Mouse (Mus musculus) lung, embryonic 15.5 days (tissue): Measurements from ENCODE around the gene Gin1. TPM values are rescaled to one million over a fixed set of nuclear protein-coding genes. Genes with fewer than 3 reads are reported as not detected.

Experiments
- ATAC-seq: fragments of 200-750 bp; cut with Nextera tagmentation; 2 replicates; pipeline ENCODE4 v1.8.0; 2017; ENCODE audit warnings: moderate number of reproducible peaks, borderline replicate concordance; ENCODE audit not compliant: low FRiP score, low TSS enrichment; ENCODE audit errors: extremely low read depth
- H3K27ac ChIP-seq: fragments of 300-500 bp; sonication (generic); 2 replicates; pipeline ENCODE4 v1.5.1; 2015; ENCODE audit warnings: moderate library complexity, mild to moderate bottlenecking, inconsistent platforms
- H3K27me3 ChIP-seq: fragments of 300-500 bp; sonication (generic); 2 replicates; pipeline ENCODE4 v1.6.1; 2015; ENCODE audit warnings: inconsistent platforms
- H3K36me3 ChIP-seq: fragments of 300-500 bp; sonication (generic); 2 replicates; pipeline ENCODE4 v1.6.1; 2015; ENCODE audit warnings: inconsistent platforms
- H3K4me1 ChIP-seq: fragments of 300-500 bp; sonication (generic); 2 replicates; pipeline ENCODE4 v1.6.1; 2015; ENCODE audit warnings: inconsistent platforms
- H3K4me2 ChIP-seq: fragments of 300-500 bp; sonication (generic); 2 replicates; pipeline ENCODE4 v1.6.1; 2015; ENCODE audit warnings: inconsistent platforms, mild to moderate bottlenecking, moderate library complexity
- H3K4me3 ChIP-seq: fragments of 300-500 bp; sonication (generic); 2 replicates; pipeline ENCODE4 v1.5.1; 2015; ENCODE audit warnings: mild to moderate bottlenecking, inconsistent platforms
- H3K9ac ChIP-seq: fragments of 300-500 bp; sonication (generic); 2 replicates; pipeline ENCODE4 v1.6.1; 2015; ENCODE audit warnings: inconsistent platforms
- H3K9me3 ChIP-seq: fragments of 300-500 bp; sonication (generic); 2 replicates; pipeline ENCODE4 v1.6.1; 2016; ENCODE audit warnings: inconsistent platforms
- WGBS: fragments of 180-500 bp; shearing (Covaris S2); methylation state at CpG from one replicate; pipeline ENCODE4 v1.1.7; 2015; 5-methylcytosine and 5-hydroxymethylcytosine counted together
- polyA plus RNA-seq: library from polyadenylated mRNA; unstranded; fragments of >200 nt; fragmentation: Nextera tagmentation; extraction: Ambion mirVana; gene quantifications from 2 replicates; pipeline ENCODE4 v1.2.1, GENCODE M21; 2015

Gene Gin1
- polyA plus RNA-seq, 1 experiment from 2014 or later: 20.9 TPM

GRCm38 (mm10) chr1:97788490-97788889 lies 18.5 kb downstream of the Gin1 start:
- Histone ChIP-seq H3K9ac (no peak overlapping the region), H3K4me3 (no peak overlapping the region), H3K27me3 (no peaks in the 10 kb centered on the region), H3K27ac (no peak overlapping the region), H3K4me2 (no peak overlapping the region), H3K4me1 (no peaks in the 10 kb centered on the region), H3K9me3 (no peaks in the 10 kb centered on the region), H3K36me3 (no peaks in the 10 kb centered on the region)
- no peak for ATAC-seq
- 82% methylated on average over 2 of the region's 2 CpGs for WGBS

- Histone ChIP-seq H3K36me3 (no peaks in the 10 kb centered on the region), H3K9ac (no peak overlapping the region), H3K4me3 (no peak overlapping the region), H3K27me3 (no peaks in the 10 kb centered on the region), H3K27ac (no peak overlapping the region), H3K9me3 (no peaks in the 10 kb centered on the region), H3K4me2 (no peak overlapping the region), H3K4me1 (no peaks in the 10 kb centered on the region)
- ATAC-seq: no peak
- 91% methylated on average over 3 of the region's 3 CpGs for WGBS
These were observed 24.1 kb downstream of the Gin1 start for GRCm38 (mm10) chr1:97794110-97794509.

- Histone ChIP-seq H3K36me3 (no peaks in the 10 kb centered on the region), H3K4me3 (no peak overlapping the region), H3K9me3 (no peaks in the 10 kb centered on the region), H3K27ac (no peak overlapping the region), H3K4me1 (no peaks in the 10 kb centered on the region), H3K27me3 (no peaks in the 10 kb centered on the region), H3K9ac (no peak overlapping the region), H3K4me2 (no peak overlapping the region)
- ATAC-seq: no peak
- WGBS: 48% methylated on average over 9 of the region's 9 CpGs
These were observed 26.0 kb downstream of the Gin1 start for GRCm38 (mm10) chr1:97795936-97796335.

- no peaks in the 10 kb centered on the region for H3K4me1 ChIP-seq
- H3K36me3 ChIP-seq: no peaks in the 10 kb centered on the region
- H3K4me2 ChIP-seq: no peak overlapping the region
- H3K4me3 ChIP-seq: no peak overlapping the region
- 39% methylated on average over 4 of the region's 4 CpGs for WGBS
- ATAC-seq: no peak
- H3K27me3 ChIP-seq: no peaks in the 10 kb centered on the region
- no peak overlapping the region for H3K9ac ChIP-seq
- no peak overlapping the region for H3K27ac ChIP-seq
- H3K9me3 ChIP-seq: no peaks in the 10 kb centered on the region
These were observed 32.4 kb downstream of the Gin1 start for GRCm38 (mm10) chr1:97802207-97802902.

- Histone ChIP-seq H3K9me3 (no peaks in the 10 kb centered on the region), H3K4me1 (no peaks in the 10 kb centered on the region), H3K4me2 (no peak overlapping the region), H3K4me3 (no peak overlapping the region), H3K27ac (no peak overlapping the region), H3K27me3 (no peaks in the 10 kb centered on the region), H3K9ac (no peak overlapping the region), H3K36me3 (no peaks in the 10 kb centered on the region)
- no peak for ATAC-seq
These were observed 34.5 kb downstream of the Gin1 start for GRCm38 (mm10) chr1:97804520-97804919.

GRCm38 (mm10) chr1:97809255-97809912 lies 39.4 kb downstream of the Gin1 start:
- Histone ChIP-seq H3K27me3 (no peaks in the 10 kb centered on the region), H3K27ac (no peak overlapping the region), H3K4me3 (no peak overlapping the region), H3K9ac (no peak overlapping the region), H3K9me3 (no peaks in the 10 kb centered on the region), H3K4me2 (no peak overlapping the region), H3K36me3 (no peaks in the 10 kb centered on the region), H3K4me1 (no peaks in the 10 kb centered on the region)
- ATAC-seq: no peak
- WGBS: 37% methylated on average over 2 of the region's 2 CpGs

GRCm38 (mm10) chr1:97821282-97821681 lies 51.3 kb downstream of the Gin1 start:
- Histone ChIP-seq H3K4me2 (no peak overlapping the region), H3K9ac (no peak overlapping the region), H3K4me3 (no peak overlapping the region), H3K27ac (no peak overlapping the region), H3K36me3 (no peaks in the 10 kb centered on the region), H3K4me1 (0 out of 2 replicates have a peak, but pooled peaks cover 3% of the 10 kb centered on the region), H3K9me3 (no peaks in the 10 kb centered on the region), H3K27me3 (no peaks in the 10 kb centered on the region)
- ATAC-seq: no peak
- WGBS: 86% methylated on average over 3 of the region's 3 CpGs

- H3K9ac ChIP-seq: no peak overlapping the region
- no peak overlapping the region for H3K4me2 ChIP-seq
- no peaks in the 10 kb centered on the region for H3K9me3 ChIP-seq
- WGBS: 63% methylated on average over 5 of the region's 5 CpGs
- H3K27ac ChIP-seq: no peak overlapping the region
- no peaks in the 10 kb centered on the region for H3K36me3 ChIP-seq
- ATAC-seq: no peak
- H3K4me1 ChIP-seq: 0 out of 2 replicates have a peak, but pooled peaks cover 3% of the 10 kb centered on the region
- no peak overlapping the region for H3K4me3 ChIP-seq
- no peaks in the 10 kb centered on the region for H3K27me3 ChIP-seq
These were observed 52.2 kb downstream of the Gin1 start for GRCm38 (mm10) chr1:97822203-97822602.

GRCm38 (mm10) chr1:97822904-97823303 lies 52.9 kb downstream of the Gin1 start:
- Histone ChIP-seq H3K9ac (no peak overlapping the region), H3K27ac (no peak overlapping the region), H3K4me3 (no peak overlapping the region), H3K9me3 (no peaks in the 10 kb centered on the region), H3K36me3 (no peaks in the 10 kb centered on the region), H3K4me1 (0 out of 2 replicates have a peak, but pooled peaks cover 3% of the 10 kb centered on the region), H3K4me2 (no peak overlapping the region), H3K27me3 (no peaks in the 10 kb centered on the region)
- WGBS: 91% methylated on average over 7 of the region's 7 CpGs
- no peak for ATAC-seq

GRCm38 (mm10) chr1:97827566-97827965 lies 57.6 kb downstream of the Gin1 start:
- WGBS: 54% methylated on average over 2 of the region's 2 CpGs
- H3K36me3 ChIP-seq: no peaks in the 10 kb centered on the region

GRCm38 (mm10) chr1:97828087-97828486 lies 58.1 kb downstream of the Gin1 start:
- no peaks in the 10 kb centered on the region for H3K4me1 ChIP-seq
- ATAC-seq: no peak
- no peaks in the 10 kb centered on the region for H3K36me3 ChIP-seq
- no peaks in the 10 kb centered on the region for H3K27me3 ChIP-seq
- no peak overlapping the region for H3K4me3 ChIP-seq
- no peaks in the 10 kb centered on the region for H3K9me3 ChIP-seq
- no peak overlapping the region for H3K9ac ChIP-seq
- no peak overlapping the region for H3K27ac ChIP-seq
- no peak overlapping the region for H3K4me2 ChIP-seq
- WGBS: 90% methylated on average over 5 of the region's 5 CpGs

More at GRCm38 (mm10) chr1:97827566-97827965, 57.6 kb downstream of the Gin1 start:
- Histone ChIP-seq H3K27me3 (no peaks in the 10 kb centered on the region), H3K4me2 (no peak overlapping the region), H3K27ac (no peak overlapping the region), H3K9me3 (no peaks in the 10 kb centered on the region), H3K4me1 (no peaks in the 10 kb centered on the region), H3K9ac (no peak overlapping the region), H3K4me3 (no peak overlapping the region)
- ATAC-seq: no peak
